Mouse (Mus musculus): ENCODE measurements around the gene Sspn. TPM values are rescaled to one million over a fixed set of nuclear protein-coding genes. Genes with fewer than 3 reads are reported as not detected.

The Sspn gene
- polyA plus RNA-seq, 1 experiment, result not detected

DNA sequence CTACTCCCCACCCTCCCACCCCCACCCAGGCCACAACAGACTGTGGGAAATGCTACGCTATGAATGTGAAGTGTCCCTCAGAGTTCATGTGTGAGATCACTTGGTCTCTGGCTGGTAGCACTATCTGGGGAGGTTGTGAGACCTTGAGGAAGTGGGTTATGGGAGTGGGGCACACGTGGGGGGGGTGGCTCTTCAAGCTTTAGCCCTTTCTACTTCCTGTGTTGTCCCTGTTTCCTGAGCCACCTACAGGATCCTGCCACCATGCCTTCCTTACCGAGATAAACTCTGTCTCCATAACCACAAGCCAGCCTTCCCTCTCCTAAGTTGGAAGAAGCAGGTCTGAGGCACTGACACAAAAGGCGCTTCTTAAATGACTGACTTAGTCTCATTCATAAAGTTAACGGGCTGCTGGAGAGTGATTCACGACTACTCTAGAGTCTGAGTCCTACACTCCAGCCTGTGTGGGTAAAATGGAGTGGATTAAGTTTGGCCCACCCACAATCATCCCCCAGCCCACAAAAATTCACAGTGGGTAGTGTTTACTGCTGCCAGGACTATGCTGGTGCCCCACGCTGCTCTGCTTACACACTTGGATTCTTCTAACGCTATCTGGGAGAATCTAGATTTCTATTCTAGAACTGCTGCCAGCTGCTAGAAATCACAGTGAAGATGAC, 36.6 kb upstream of the Sspn start:
- Histone ChIP-seq H3K9me3 (no peaks in the 10 kb centered on the region), H3K4me1 (peaks cover 51% of the 10 kb centered on the region), H3K36me3 (replicated peaks; ENCODE audit: low read length) (no peaks in the 10 kb centered on the region), H3K27me3 (replicated peaks) (no peaks in the 10 kb centered on the region), H3K4me3 (replicated peaks) (peak overlapping the region; percentile 60)
- TF ChIP-seq GATA1 (IDR thresholded peaks at IDR 0.05; ENCODE audit: borderline replicate concordance, low read length), result peak; percentile 53; the same call in 1 of the 3 replicates
- 0 out of 2 replicates have a peak, but pooled peaks have one; percentile 26 for TF ChIP-seq FLI1 (IDR thresholded peaks at IDR 0.05; ENCODE audit: low read length)

DNA sequence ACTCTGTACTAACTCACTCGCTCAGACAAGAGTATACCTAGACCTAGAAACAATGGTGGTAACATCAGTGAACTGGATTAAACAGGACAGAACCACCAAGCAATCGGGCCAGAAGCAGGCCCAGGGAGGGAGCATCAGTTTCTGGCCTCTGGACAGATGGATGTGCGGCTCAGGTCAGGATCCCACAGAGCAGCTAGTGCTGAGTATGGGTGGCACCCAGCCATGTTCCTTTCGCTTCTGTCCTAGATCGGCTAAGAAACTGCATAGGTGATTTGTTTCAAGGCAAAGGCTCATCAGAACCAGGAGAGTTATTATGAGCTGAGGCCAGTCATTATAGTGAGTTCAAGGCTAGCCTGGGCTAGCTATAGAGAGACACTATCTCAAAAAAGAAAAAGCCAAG, 27.3 kb upstream of the Sspn start:
- Histone ChIP-seq H3K4me3 (replicated peaks) (no peak overlapping the region), H3K36me3 (replicated peaks; ENCODE audit: low read length) (no peaks in the 10 kb centered on the region), H3K9me3 (no peaks in the 10 kb centered on the region), H3K4me1 (peaks cover 29% of the 10 kb centered on the region), H3K27me3 (replicated peaks) (no peaks in the 10 kb centered on the region)
- no peak for TF ChIP-seq GATA1 (IDR thresholded peaks at IDR 0.05; ENCODE audit: borderline replicate concordance, low read length)
- TF ChIP-seq FLI1 (IDR thresholded peaks at IDR 0.05; ENCODE audit: low read length), result no peak

- Histone ChIP-seq H3K27me3 (replicated peaks) (no peaks in the 10 kb centered on the region), H3K9me3 (no peaks in the 10 kb centered on the region), H3K4me3 (replicated peaks) (no peak overlapping the region), H3K36me3 (replicated peaks; ENCODE audit: low read length) (no peaks in the 10 kb centered on the region), H3K4me1 (peaks cover 30% of the 10 kb centered on the region)
- TF ChIP-seq GATA1 (IDR thresholded peaks at IDR 0.05; ENCODE audit: borderline replicate concordance, low read length) (no peak), FLI1 (IDR thresholded peaks at IDR 0.05; ENCODE audit: low read length) (no peak)
Measured at GRCm38 (mm10) chr6:145904616-145905015, 26.8 kb upstream of the Sspn start.

DNA sequence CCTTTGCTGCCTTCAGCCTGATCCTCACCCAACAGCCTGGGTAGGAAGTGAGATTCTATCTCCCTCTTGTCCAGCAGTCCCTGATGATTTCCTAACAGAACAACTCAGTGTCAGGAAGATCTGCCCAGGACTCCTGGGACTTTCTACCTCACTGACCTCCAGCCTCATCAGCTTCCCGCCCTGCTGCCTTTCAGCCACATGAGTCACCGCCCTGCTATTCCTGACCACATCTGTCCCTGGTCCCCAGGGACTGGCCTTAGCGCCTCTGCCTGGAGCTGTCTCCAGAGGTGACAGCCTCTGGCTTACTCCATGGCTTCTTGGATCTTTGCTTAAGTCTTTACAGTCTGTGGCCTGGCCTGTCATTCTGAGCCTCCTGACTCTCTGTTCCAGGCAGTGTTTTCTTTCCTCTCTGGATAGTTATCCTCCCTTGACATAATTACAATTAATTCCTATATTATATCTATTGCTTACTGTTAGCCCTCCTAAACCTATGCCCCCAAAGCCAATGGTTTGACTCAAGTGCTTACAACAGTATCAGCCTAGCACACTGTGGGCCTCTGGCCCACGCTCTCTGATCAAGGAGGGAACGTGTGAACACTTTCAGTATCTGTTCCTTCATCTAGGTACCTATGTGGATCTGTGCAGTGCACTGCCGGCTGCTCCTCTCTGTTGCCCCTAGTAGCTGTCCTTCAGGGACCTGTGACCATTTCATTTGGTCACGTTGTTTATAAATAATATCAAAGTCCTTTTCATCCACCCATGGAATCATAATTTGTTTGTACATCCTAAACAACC, 25.1 kb upstream of the Sspn start:
- Histone ChIP-seq H3K27me3 (replicated peaks) (no peaks in the 10 kb centered on the region), H3K4me3 (replicated peaks) (no peak overlapping the region), H3K4me1 (peaks cover 44% of the 10 kb centered on the region), H3K36me3 (replicated peaks; ENCODE audit: low read length) (no peaks in the 10 kb centered on the region), H3K9me3 (no peaks in the 10 kb centered on the region)
- no peak for TF ChIP-seq GATA1 (IDR thresholded peaks at IDR 0.05; ENCODE audit: borderline replicate concordance, low read length)
- TF ChIP-seq FLI1 (IDR thresholded peaks at IDR 0.05; ENCODE audit: low read length), result no peak

- peaks cover 2% of the 10 kb centered on the region for H3K27me3 ChIP-seq (replicated peaks)
- TF ChIP-seq FLI1 (IDR thresholded peaks at IDR 0.05; ENCODE audit: low read length) (no peak), GATA1 (IDR thresholded peaks at IDR 0.05; ENCODE audit: borderline replicate concordance, low read length) (no peak)
- H3K9me3 ChIP-seq, result peaks cover 4% of the 10 kb centered on the region
- H3K4me1 ChIP-seq, result peaks cover 37% of the 10 kb centered on the region
- H3K36me3 ChIP-seq (replicated peaks; ENCODE audit: low read length), result no peaks in the 10 kb centered on the region
- H3K4me3 ChIP-seq (replicated peaks), result no peak overlapping the region
Measured at GRCm38 (mm10) chr6:145909943-145910342, 21.5 kb upstream of the Sspn start.

DNA sequence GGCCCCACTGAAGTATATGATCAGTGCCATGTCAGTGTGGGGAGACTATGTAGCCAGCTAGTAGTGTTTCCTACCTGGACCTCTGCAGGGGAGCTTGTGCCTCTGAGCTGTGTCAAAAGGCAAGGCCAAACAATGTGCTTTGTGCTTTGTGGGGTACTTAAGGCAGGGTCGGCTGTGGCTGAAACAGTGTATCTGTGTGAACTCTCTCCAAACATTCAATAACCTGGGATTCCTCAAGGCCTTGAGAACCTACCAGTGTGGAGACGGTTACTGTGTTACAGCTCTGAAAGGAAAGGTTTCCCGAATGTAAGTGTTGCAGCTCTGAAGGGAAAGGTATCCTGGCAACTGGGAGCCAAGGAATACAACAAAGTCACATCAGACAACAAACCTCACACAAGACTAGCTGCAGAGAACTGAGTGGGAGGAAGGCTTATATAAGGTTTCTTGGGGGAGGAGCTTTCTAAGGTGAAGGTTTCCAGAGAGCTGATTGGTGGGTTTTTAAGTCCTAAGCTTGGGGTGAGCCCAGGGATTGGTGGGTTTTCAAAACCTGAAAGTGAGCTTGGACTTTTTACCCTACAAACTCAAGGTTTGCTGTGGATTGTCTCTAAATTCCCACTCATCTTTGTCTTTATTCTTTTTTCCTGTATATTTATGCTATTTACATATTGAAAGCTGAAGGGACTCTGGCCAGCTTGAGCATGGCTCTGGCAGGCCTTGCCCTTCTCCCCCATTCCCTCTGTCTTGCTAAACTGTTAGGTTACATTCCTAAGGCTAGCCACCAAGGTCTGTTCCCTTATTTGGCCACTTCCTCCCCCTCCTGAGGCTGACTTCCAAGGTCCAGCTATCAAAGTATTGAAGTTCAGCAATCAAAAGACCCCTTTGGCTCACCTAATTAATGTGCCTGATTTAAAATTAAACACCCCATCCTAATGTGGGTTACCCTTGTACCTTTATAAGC, 20.7 kb upstream of the Sspn start:
- Histone ChIP-seq H3K4me3 (replicated peaks) (no peak overlapping the region), H3K27me3 (replicated peaks) (peaks cover 8% of the 10 kb centered on the region), H3K4me1 (peaks cover 37% of the 10 kb centered on the region), H3K36me3 (replicated peaks; ENCODE audit: low read length) (no peaks in the 10 kb centered on the region), H3K9me3 (peaks cover 4% of the 10 kb centered on the region)
- TF ChIP-seq FLI1 (IDR thresholded peaks at IDR 0.05; ENCODE audit: low read length) (no peak), GATA1 (IDR thresholded peaks at IDR 0.05; ENCODE audit: borderline replicate concordance, low read length) (no peak)

GRCm38 (mm10) chr6:145912232-145912631, 19.2 kb upstream of the Sspn start:
- H3K9me3 ChIP-seq, result peaks cover 4% of the 10 kb centered on the region
- H3K4me1 ChIP-seq, result peaks cover 27% of the 10 kb centered on the region
- H3K27me3 ChIP-seq (replicated peaks), result peaks cover 18% of the 10 kb centered on the region
- no peak for TF ChIP-seq FLI1 (IDR thresholded peaks at IDR 0.05; ENCODE audit: low read length)
- no peak for TF ChIP-seq GATA1 (IDR thresholded peaks at IDR 0.05; ENCODE audit: borderline replicate concordance, low read length)
- H3K36me3 ChIP-seq (replicated peaks; ENCODE audit: low read length), result no peaks in the 10 kb centered on the region
- no peak overlapping the region for H3K4me3 ChIP-seq (replicated peaks)

DNA sequence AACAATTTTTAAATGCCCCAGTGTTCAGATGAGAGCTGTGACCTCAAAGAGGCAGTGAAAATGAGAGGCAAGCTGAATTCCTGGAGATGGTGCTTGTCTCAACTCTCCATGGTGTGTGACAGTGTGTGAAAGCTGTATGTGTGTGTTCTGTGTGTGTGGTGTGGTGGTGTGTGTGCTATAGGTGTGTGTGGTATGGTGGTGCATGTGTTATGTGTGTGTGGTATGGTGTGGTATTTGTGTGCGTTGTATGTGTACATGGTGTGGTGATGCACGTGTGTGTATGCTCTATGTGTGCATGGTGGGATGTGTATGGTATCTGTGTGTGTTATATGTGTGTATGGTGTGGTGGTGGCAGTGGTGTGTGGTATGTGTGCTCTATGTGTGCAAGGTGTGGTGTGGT, 16.0 kb upstream of the Sspn start:
- no peak for TF ChIP-seq GATA1 (IDR thresholded peaks at IDR 0.05; ENCODE audit: borderline replicate concordance, low read length)
- no peak for TF ChIP-seq FLI1 (IDR thresholded peaks at IDR 0.05; ENCODE audit: low read length)
- peaks cover 24% of the 10 kb centered on the region for H3K4me1 ChIP-seq
- H3K9me3 ChIP-seq, result peaks cover 4% of the 10 kb centered on the region
- peaks cover 27% of the 10 kb centered on the region for H3K27me3 ChIP-seq (replicated peaks)
- H3K4me3 ChIP-seq (replicated peaks), result peak overlapping the region; percentile 43
- H3K36me3 ChIP-seq (replicated peaks; ENCODE audit: low read length), result no peaks in the 10 kb centered on the region

GRCm38 (mm10) chr6:145916401-145916800, 15.0 kb upstream of the Sspn start:
- peaks cover 14% of the 10 kb centered on the region for H3K4me1 ChIP-seq
- no peaks in the 10 kb centered on the region for H3K36me3 ChIP-seq (replicated peaks; ENCODE audit: low read length)
- H3K9me3 ChIP-seq, result peaks cover 4% of the 10 kb centered on the region
- TF ChIP-seq GATA1 (IDR thresholded peaks at IDR 0.05; ENCODE audit: borderline replicate concordance, low read length) (no peak), FLI1 (IDR thresholded peaks at IDR 0.05; ENCODE audit: low read length) (no peak)
- no peak overlapping the region for H3K4me3 ChIP-seq (replicated peaks)
- peaks cover 31% of the 10 kb centered on the region for H3K27me3 ChIP-seq (replicated peaks)

Measured in megakaryocyte, embryonic 14.5 days (primary cell).